Mouse (Mus musculus): ENCODE data around the gene Ocel1. TPM values are rescaled to one million over a fixed set of nuclear protein-coding genes. Genes with fewer than 3 reads are reported as not detected.

Gene Ocel1
- total RNA-seq, 2 experiments from 2014 or later, result 7.4 to 13.8 TPM

DNA sequence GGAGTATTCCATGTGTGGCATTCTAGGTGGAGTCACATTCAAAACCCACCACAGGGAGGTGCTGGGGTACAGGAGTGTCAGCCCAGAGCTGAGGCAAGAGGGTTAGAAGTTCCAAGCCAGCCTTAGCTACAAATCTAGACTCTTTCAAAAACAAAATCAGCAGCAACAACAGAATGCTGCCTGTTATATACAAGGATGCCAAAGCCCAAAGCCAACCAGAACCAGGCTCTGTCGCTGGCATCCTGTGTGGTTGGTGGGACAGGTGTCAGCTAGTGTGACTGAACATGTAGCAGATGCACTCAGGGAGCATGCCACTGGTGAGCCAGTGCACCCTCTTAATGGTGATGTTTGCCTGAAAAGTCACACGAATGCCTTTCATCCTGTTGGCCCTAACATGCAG lies 29.7 kb downstream of the Ocel1 start:
- ATAC-seq (replicated peaks; ENCODE audit: low FRiP score, low TSS enrichment, poor library complexity, severe bottlenecking), result no peak

DNA sequence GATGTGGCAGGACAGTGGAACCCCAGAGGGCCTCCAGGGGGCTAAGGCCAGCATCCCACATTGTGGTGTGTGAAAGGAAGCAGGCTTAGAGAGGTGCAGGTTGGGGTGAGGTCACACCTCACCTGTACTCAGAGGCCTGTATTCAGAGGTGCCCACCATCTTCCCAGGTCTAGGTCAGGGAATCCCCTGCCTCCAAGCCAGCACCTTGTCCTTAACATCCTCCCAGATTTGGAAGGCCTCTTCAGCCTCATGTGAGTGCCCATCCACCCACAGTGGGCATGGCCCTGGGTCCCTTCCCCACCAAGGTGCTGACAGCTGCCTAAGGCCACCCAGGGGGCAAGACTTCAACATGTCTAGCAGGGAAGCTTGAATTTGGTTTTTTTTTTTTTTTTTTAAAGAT lies 30.4 kb downstream of the Ocel1 start:
- ATAC-seq (replicated peaks; ENCODE audit: low FRiP score, low TSS enrichment, poor library complexity, severe bottlenecking), result no peak

DNA sequence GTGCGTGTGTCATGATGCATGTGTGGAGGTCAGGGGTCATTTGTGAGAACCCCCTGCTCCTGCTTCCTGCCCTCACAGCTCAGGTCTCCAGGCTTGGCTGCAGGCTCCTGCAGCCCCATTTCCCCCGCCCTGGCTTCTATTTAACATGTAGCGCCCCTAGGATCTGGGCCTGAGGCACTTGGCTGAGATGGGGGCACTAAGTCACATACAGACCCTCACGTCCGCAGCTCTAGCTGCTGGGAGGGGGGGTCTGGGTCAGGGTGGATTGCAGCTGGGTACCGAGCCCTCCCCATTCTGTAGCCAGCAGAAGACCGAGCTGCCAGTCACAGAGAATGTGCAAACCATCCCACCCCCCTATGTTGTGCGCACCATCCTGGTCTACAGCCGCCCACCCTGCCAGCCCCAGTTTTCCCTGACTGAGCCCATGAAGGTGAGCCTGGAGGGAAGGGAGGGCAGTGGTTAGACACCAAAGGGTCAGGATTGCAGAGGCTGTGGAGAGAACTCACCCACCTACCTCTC lies 31.4 kb downstream of the Ocel1 start:
- no peak for ATAC-seq (replicated peaks; ENCODE audit: low FRiP score, low TSS enrichment, poor library complexity, severe bottlenecking)

DNA sequence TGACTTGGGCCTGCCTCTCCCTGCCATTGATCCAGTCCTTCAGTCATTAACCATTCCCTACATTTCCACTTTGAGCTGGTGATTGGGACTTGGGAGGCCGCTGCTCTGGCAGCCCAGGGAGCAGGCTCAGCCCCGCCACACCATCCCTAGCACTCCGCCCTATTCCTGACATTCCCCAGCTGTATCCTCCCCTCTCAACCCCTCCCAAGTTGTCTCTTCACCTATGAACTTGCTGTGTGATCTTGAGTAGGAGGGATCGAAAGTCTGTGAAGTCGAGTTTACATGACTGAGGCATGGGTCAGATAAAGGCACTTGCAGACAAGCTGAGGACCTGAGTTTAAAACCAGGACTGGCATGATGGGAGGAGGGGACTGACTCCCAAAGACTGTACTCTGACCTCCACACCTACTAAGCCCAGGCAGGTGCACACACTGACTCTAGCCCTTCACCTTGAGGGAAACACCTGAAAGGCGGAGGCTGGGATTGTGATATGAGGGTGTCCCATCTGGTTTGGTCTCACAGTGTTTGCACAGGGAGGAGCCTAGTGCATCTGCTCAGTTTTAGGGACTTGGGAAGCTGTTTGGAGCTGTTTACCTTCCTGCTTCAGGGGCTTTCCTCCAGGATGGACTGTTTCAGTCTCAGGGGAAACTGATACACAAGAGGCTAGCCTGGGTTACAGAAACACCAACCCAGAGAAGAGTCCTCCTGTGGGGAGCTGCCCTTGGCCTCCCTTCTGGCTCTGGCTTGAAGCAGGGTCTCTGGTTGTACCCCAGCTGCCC lies 32.2 kb downstream of the Ocel1 start:
- no peak for ATAC-seq (replicated peaks; ENCODE audit: low FRiP score, low TSS enrichment, poor library complexity, severe bottlenecking)

DNA sequence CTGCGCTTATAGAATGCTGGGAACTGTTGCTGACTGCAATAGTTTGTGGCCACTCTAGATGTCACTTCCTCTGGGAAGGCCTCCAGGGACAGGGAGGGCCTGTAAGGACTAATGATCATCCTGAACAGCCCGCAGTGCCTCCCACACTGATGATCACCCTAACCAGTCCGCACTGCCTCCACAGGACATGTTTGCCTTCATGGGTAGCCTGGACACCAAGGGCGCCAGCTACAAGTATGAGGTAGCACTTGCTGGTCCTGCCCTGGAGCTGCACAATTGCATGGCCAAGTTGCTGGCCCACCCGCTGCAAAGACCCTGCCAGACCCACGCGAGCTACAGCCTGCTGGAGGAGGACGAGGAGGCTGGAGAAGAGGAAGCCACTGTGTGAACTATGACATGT lies 32.9 kb downstream of the Ocel1 start:
- ATAC-seq (replicated peaks; ENCODE audit: low FRiP score, low TSS enrichment, poor library complexity, severe bottlenecking), result no peak

DNA sequence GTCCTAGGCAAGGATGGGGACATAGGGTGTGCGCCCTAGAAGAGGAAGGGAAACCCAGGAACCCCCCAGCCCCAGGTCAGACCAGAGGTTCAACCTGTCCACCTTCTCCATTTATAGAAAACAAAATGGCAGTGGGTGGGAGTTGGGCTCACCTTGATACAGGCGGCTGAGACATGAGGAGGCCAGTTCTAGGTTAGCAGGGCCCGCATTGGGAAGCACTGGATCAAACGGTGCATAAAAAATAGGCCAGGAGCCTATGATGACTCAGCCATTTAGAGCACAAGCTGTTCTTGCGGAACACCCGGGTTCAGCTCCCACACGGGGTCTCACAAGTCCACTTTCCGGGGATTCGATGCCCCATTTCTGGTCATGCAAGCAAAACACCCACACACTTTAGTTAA lies 33.9 kb downstream of the Ocel1 start:
- ATAC-seq (replicated peaks; ENCODE audit: low FRiP score, low TSS enrichment, poor library complexity, severe bottlenecking), result no peak

DNA sequence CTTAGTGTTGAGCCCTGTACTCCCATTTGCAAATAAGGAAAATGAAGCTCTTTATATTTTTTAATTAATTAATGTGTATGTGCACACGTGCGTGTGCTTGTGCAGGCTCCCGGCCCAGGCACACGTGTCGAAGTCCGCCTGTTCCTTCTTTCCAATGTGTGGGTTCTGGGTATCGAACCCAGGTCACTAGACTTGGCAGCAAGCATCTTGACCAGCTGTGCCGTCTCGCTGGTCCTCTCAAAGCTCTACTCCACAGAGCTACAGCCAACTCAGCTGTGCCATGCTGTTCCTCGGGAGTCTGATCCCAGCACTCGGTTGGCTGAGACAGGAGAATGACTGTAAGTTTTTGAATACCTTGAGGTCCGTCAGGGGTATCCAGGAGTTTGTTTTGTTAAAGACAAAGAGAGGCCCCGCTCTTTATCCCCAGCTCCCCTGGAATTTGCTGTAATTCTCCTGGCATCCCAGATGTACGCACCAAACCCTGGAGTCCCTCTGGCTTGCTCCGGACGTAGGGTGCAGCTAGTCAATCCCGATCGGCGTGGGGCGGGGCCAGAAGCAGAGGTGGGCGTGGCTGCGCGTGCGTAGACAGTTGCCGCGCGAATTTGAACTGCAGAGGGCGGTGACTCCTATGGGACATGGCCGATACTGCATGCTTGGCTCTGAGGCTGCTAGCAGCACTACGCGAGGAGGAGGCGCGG lies 34.5 kb downstream of the Ocel1 start, which contains the start of gene Ankle1:
Ankle1 (plus strand) TSS at position 610 of the 698 bp plus-strand sequence.
- peak; percentile 81 for ATAC-seq (replicated peaks; ENCODE audit: low FRiP score, low TSS enrichment, poor library complexity, severe bottlenecking)

DNA sequence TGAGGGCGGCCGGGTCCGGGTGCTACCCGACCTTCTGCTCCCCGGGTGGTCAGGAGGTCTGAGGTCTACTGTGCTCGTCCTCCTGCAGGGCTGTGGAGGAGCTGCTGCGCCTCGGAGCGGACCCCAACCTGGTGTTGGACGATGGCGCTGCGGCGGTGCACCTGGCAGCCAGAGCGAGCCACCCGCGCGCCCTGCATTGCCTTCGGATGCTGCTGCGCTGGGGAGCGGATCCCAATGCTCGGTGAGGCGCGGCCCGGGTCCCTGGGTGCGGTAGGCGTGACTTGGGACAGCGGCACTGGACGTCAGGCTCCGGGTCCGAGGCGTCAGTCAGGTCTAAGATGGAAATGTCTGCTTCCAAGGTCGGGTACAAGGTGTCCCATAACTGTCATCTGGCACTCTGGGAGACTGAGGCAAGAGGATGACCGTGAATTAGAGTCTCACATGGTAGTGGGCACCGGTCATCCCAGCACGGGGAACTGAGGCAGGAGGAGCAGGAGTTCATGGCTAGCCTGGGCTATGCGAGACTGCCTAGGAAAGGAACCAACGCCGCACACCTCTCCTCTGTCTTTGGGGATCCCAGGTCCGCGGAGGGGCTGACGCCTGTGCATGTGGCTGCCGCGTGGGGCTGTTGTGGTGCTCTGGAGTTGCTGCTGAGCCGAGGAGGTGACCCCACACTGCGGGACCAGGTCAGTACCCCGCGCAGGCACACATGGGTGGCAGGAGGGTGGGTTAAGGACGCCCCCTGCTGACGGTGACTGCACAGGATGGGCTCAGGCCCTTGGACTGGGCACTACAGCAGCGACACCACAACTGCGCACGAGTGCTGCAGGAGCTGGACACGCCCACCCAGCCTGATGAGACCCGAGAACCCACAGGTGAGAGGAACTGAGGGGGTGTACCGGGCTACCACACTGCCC lies 35.3 kb downstream of the Ocel1 start:
- peak; percentile 54 for ATAC-seq (replicated peaks; ENCODE audit: low FRiP score, low TSS enrichment, poor library complexity, severe bottlenecking)

DNA sequence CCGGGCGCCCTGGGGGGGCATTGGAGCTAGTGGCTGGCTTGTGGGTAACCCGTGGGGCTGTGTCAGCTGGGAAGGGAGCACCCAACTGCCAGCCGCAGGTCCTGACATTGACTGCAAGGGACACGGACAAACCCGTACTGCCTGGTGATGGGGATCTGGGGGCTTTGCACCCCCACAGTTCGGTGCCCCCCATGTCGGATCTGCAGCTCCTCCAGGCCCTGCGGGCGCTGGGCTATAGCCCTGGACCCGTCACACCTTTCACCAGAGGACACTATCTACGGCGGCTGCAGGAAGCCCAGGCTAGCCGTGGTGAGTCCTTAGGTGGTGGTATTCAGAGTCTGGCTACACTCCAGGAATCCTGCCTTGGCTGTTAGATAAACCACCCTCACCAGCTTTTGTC lies 36.3 kb downstream of the Ocel1 start:
- ATAC-seq (replicated peaks; ENCODE audit: low FRiP score, low TSS enrichment, poor library complexity, severe bottlenecking), result no peak; the same call in 1 of the 2 replicates

DNA sequence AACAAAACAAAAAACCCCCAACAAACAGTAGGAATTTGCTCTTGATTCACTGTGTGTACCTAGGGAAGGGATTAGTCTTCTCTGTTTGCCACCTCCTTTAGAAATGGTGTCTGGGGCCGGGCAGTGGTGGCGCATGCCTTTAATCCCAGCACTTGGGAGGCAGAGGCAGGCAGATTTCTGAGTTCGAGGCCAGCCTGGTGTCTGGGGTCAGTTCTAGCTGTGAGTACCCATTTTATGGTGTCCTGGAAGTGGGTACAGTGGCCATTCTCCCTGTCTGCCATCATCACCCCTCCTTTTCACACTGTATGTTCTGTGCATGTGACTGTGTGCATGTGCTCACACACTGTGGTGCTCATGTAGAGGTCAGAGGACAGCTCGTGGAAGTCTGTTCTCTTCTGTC lies 37.1 kb downstream of the Ocel1 start:
- no peak for ATAC-seq (replicated peaks; ENCODE audit: low FRiP score, low TSS enrichment, poor library complexity, severe bottlenecking)

DNA sequence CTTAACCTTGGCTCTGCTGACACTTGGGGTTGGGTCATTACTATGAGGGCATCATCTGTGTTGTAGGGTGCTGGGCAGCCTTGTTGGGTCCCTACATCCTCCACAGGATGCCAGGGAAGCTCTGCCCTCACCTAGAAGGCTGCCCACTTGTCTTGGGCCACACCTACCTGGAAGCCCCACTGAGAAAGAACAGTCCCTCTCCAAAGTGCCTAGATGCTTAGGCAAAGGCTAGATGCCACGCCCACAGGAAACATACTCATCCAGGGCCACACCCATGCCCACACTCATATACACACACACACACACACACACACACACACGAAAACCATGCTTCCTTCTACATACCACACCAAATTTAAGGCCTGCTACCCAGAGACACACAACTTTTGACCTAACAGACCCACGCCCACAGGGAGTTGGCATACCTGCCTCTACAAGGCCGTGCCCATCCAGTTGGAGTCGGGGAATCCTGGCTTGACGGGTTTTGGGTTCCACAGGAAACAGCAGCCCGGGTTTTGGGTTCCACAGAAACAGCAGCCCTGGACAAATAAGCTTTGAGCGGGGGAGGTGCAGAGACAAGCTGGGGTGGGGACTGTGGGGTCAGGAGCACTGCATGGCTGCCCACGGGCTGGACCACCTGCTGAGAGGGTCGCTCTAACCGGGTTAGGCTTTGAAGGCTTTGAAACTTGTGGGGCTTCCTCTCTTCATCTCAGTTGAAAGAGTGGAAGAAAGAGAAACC lies 40.6 kb downstream of the Ocel1 start:
- 0 out of 2 replicates have a peak, but pooled peaks have one; percentile 12 for ATAC-seq (replicated peaks; ENCODE audit: low FRiP score, low TSS enrichment, poor library complexity, severe bottlenecking)

DNA sequence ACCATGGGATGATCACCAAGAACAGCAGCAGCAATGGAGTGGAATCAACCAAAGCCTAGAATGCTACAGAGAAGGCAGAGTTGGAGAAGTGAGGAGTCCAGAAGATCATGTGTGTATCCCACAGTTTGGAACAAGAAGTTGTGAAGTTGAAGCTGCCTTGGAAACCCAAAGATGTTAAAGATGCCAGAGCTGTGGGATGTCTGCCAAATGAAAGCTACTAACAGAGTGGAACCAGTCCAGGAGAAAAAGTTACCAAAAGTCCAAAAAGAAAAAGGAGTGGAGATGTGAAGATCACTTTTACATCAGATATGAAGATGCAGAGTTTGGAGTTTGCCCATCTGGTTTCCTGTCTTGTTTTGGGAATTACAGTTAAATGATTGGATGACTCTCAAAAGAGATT lies 51.0 kb downstream of the Ocel1 start:
- no peak for ATAC-seq (replicated peaks; ENCODE audit: low FRiP score, low TSS enrichment, poor library complexity, severe bottlenecking)

Other genes starting within 250 kb of the Ocel1 start
- 32.9 and 33.2 TPM in 2 replicates for gene Myo9b, start 98.6 kb upstream of the Ocel1 start, total RNA-seq (2014; fragmentation: Nextera tagmentation)
- 17.6 and 20.4 TPM in 2 replicates for gene Myo9b, start 98.6 kb upstream of the Ocel1 start, total RNA-seq (2017)
- 22.9 and 30.6 TPM in 2 replicates for gene Haus8, start 98.4 kb upstream of the Ocel1 start, total RNA-seq (2014; fragmentation: Nextera tagmentation)
- gene Haus8, start 98.4 kb upstream of the Ocel1 start, total RNA-seq (2017), result 44.1 and 47.5 TPM in 2 replicates
- gene Use1, start 4.5 kb upstream of the Ocel1 start, total RNA-seq (2014; fragmentation: Nextera tagmentation), result 147 and 161 TPM in 2 replicates
- 129 and 139 TPM in 2 replicates for gene Use1, start 4.5 kb upstream of the Ocel1 start, total RNA-seq (2017)
- gene Nr2f6, start 10.7 kb downstream of the Ocel1 start, total RNA-seq (2014; fragmentation: Nextera tagmentation), result 1.4 and 3.2 TPM in 2 replicates
- 1.7 TPM in 1 of 2 replicates, not detected in the other for gene Nr2f6, start 10.7 kb downstream of the Ocel1 start, total RNA-seq (2017)
- gene Ushbp1, start 24.5 kb downstream of the Ocel1 start, total RNA-seq (2014; fragmentation: Nextera tagmentation), result not detected in 2 replicates
- not detected in 2 replicates for gene Ushbp1, start 24.5 kb downstream of the Ocel1 start, total RNA-seq (2017)
- gene Babam1, start 25.6 kb downstream of the Ocel1 start, total RNA-seq (2014; fragmentation: Nextera tagmentation), result 107 and 130 TPM in 2 replicates
- gene Babam1, start 25.6 kb downstream of the Ocel1 start, total RNA-seq (2017), result 73.7 and 90.2 TPM in 2 replicates
- gene Ankle1, start 34.7 kb downstream of the Ocel1 start, total RNA-seq (2014; fragmentation: Nextera tagmentation), result 42.2 and 46.2 TPM in 2 replicates
- gene Ankle1, start 34.7 kb downstream of the Ocel1 start, total RNA-seq (2017), result 13.3 and 23.5 TPM in 2 replicates
- gene Abhd8, start 92.4 kb downstream of the Ocel1 start, total RNA-seq (2014; fragmentation: Nextera tagmentation), result 5.3 and 7.1 TPM in 2 replicates
- 4.7 and 6.3 TPM in 2 replicates for gene Abhd8, start 92.4 kb downstream of the Ocel1 start, total RNA-seq (2017)
- 82.3 and 120 TPM in 2 replicates for gene Mrpl34, start 93.7 kb downstream of the Ocel1 start, total RNA-seq (2014; fragmentation: Nextera tagmentation)
- gene Mrpl34, start 93.7 kb downstream of the Ocel1 start, total RNA-seq (2017), result 46.7 and 63.4 TPM in 2 replicates
- gene Dda1, start 97.9 kb downstream of the Ocel1 start, total RNA-seq (2014; fragmentation: Nextera tagmentation), result 31.4 and 47.5 TPM in 2 replicates
- gene Dda1, start 97.9 kb downstream of the Ocel1 start, total RNA-seq (2017), result 13.3 and 19.6 TPM in 2 replicates
- 2.4 and 4.5 TPM in 2 replicates for gene Ano8, start 114.7 kb downstream of the Ocel1 start, total RNA-seq (2014; fragmentation: Nextera tagmentation)
- 2.3 and 3.4 TPM in 2 replicates for gene Ano8, start 114.7 kb downstream of the Ocel1 start, total RNA-seq (2017)
- gene Gtpbp3, start 116.8 kb downstream of the Ocel1 start, total RNA-seq (2014; fragmentation: Nextera tagmentation), result 15.1 and 20.3 TPM in 2 replicates
- gene Gtpbp3, start 116.8 kb downstream of the Ocel1 start, total RNA-seq (2017), result 18.7 and 32.1 TPM in 2 replicates
- 7.2 and 8.9 TPM in 2 replicates for gene Plvap, start 140.5 kb downstream of the Ocel1 start, total RNA-seq (2014; fragmentation: Nextera tagmentation)
- 6.9 and 9.3 TPM in 2 replicates for gene Plvap, start 140.5 kb downstream of the Ocel1 start, total RNA-seq (2017)
- gene Ccdc194, start 154.4 kb downstream of the Ocel1 start, total RNA-seq (2014; fragmentation: Nextera tagmentation), result not detected in 2 replicates
- not detected in 2 replicates for gene Ccdc194, start 154.4 kb downstream of the Ocel1 start, total RNA-seq (2017)
- 31.1 and 46.7 TPM in 2 replicates for gene Bst2, start 166.2 kb downstream of the Ocel1 start, total RNA-seq (2014; fragmentation: Nextera tagmentation)
- 34.9 and 90.9 TPM in 2 replicates for gene Bst2, start 166.2 kb downstream of the Ocel1 start, total RNA-seq (2017)
- gene Mvb12a, start 171.6 kb downstream of the Ocel1 start, total RNA-seq (2014; fragmentation: Nextera tagmentation), result 19.9 and 24.4 TPM in 2 replicates
- gene Mvb12a, start 171.6 kb downstream of the Ocel1 start, total RNA-seq (2017), result 23.9 and 31.7 TPM in 2 replicates
- not detected in 2 replicates for gene Tmem221, start 187.6 kb downstream of the Ocel1 start, total RNA-seq (2014; fragmentation: Nextera tagmentation)
- gene Tmem221, start 187.6 kb downstream of the Ocel1 start, total RNA-seq (2017), result not detected in 2 replicates
- not detected in 2 replicates for gene Nxnl1, start 195.3 kb downstream of the Ocel1 start, total RNA-seq (2014; fragmentation: Nextera tagmentation)
- not detected in 2 replicates for gene Nxnl1, start 195.3 kb downstream of the Ocel1 start, total RNA-seq (2017)
- 3.0 and 6.3 TPM in 2 replicates for gene Slc27a1, start 197.6 kb downstream of the Ocel1 start, total RNA-seq (2014; fragmentation: Nextera tagmentation)
- 0.95 and 3.1 TPM in 2 replicates for gene Slc27a1, start 197.6 kb downstream of the Ocel1 start, total RNA-seq (2017)
- gene Pgls, start 220.9 kb downstream of the Ocel1 start, total RNA-seq (2014; fragmentation: Nextera tagmentation), result 104 and 132 TPM in 2 replicates
- gene Pgls, start 220.9 kb downstream of the Ocel1 start, total RNA-seq (2017), result 76.2 and 80.7 TPM in 2 replicates
- gene Fam129c, start 226.3 kb downstream of the Ocel1 start, total RNA-seq (2014; fragmentation: Nextera tagmentation), result 15.9 and 42.5 TPM in 2 replicates
- 0.14 and 15.0 TPM in 2 replicates for gene Fam129c, start 226.3 kb downstream of the Ocel1 start, total RNA-seq (2017)
- gene Colgalt1, start 239.7 kb downstream of the Ocel1 start, total RNA-seq (2014; fragmentation: Nextera tagmentation), result 55.8 and 58.0 TPM in 2 replicates
- 40.1 and 44.4 TPM in 2 replicates for gene Colgalt1, start 239.7 kb downstream of the Ocel1 start, total RNA-seq (2017)